Mouse (Mus musculus) megakaryocyte, embryonic 14.5 days (primary cell): ENCODE data around the gene Vmn1r9.

Experiments used
- FLI1 ChIP-seq: IDR thresholded peaks from 2 replicates; pipeline ENCODE4 v1.6.1; 2012; ENCODE audit warnings: low read length, inconsistent platforms, mixed read lengths
- GATA1 ChIP-seq: IDR thresholded peaks from 3 replicates; pipeline ENCODE4 v1.6.1; 2012; ENCODE audit warnings: mixed read lengths, low read length, inconsistent platforms, borderline replicate concordance

DNA sequence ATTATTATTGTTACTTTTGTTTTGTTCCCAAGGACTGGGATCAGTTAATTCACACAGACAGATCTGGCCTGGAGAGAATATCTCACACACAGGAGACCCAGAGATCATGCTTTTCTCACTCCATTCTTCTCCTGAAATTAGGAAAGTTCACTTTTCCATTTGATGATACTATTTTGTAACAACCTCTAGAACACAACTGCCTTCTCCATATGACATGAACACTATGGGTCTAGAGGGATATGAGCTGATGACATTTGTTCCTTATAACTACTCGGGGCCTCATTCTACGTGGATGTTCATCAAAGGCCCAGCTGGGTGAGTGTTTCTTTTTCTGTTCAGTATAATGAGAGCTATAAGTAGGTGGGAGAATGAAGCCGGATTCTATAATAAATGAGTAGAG lies 42.6 kb downstream of the Vmn1r9 start, which contains the start of gene Vmn1r10:
- TF ChIP-seq GATA1 (no peak), FLI1 (no peak)
